Mouse (Mus musculus) layer of hippocampus, adult 8-10 months (tissue): ENCODE measurements at regions not wholly inside any gene's neighbourhood (a gene's known extent, or its start where the extent isn't known, plus 50 kb on each side); places are given as distances from the start of the nearest gene placed in this dataset.
A peak's percentile ranks its signal among the peaks of the same experiment; 100 is the strongest.
"Not testable (repeated sequence)": the region's sequence is repeated elsewhere in the genome, so short reads cannot be mapped to it uniquely, and the experiment has no call there.

Experiments used
- DNase-seq, 2 experiments: peaks; one replicate each; pipeline ENCODE4 v3.0.0; 2022; ENCODE audit warnings: low spot score in 2 of 2

GRCm38 (mm10) chr5:148662281-148662741 is 109.7 kb upstream of the Ubl3 start:
- DNase-seq = peak; percentile 8 to 16

GRCm38 (mm10) chr5:148661120-148661519 is 108.5 kb upstream of the Ubl3 start:
- DNase-seq = no peak

- no peak for DNase-seq
Measured at GRCm38 (mm10) chr5:148657936-148658640, 105.5 kb upstream of the Ubl3 start.

GRCm38 (mm10) chr5:148652525-148653243 is 100.1 kb upstream of the Ubl3 start:
- no peak for DNase-seq

GRCm38 (mm10) chr5:148651736-148652135 is 99.1 kb upstream of the Ubl3 start:
- DNase-seq = no peak

- not testable (repeated sequence) for DNase-seq
Measured at GRCm38 (mm10) chr5:148649573-148649972, 97.0 kb upstream of the Ubl3 start.

GRCm38 (mm10) chr5:148649123-148649522 is 96.5 kb upstream of the Ubl3 start:
- no peak for DNase-seq

- DNase-seq = no peak
Measured at GRCm38 (mm10) chr5:148647644-148648043, 95.1 kb upstream of the Ubl3 start.

- DNase-seq = no peak
Measured at GRCm38 (mm10) chr5:148645772-148646171, 93.2 kb upstream of the Ubl3 start.

- no peak for DNase-seq
Measured at GRCm38 (mm10) chr5:148645191-148645681, 92.6 kb upstream of the Ubl3 start.

GRCm38 (mm10) chr5:148644345-148644744 is 91.8 kb upstream of the Ubl3 start:
- DNase-seq = no peak

GRCm38 (mm10) chr5:148641652-148642395 is 89.2 kb upstream of the Ubl3 start:
- no peak for DNase-seq

GRCm38 (mm10) chr5:148640523-148640922 is 87.9 kb upstream of the Ubl3 start:
- no peak for DNase-seq

- DNase-seq = peak in 1 of 2 experiments; percentile 36
Measured at GRCm38 (mm10) chr5:148634919-148635356, 82.3 kb upstream of the Ubl3 start.

- no peak for DNase-seq
Measured at GRCm38 (mm10) chr5:148633999-148634398, 81.4 kb upstream of the Ubl3 start.

- no peak for DNase-seq
Measured at GRCm38 (mm10) chr5:148633331-148633730, 80.7 kb upstream of the Ubl3 start.

- no peak for DNase-seq
Measured at GRCm38 (mm10) chr5:148632516-148633170, 80.1 kb upstream of the Ubl3 start.

- DNase-seq = no peak
Measured at GRCm38 (mm10) chr5:148631566-148631965, 79.0 kb upstream of the Ubl3 start.

GRCm38 (mm10) chr5:148626014-148626413 is 73.4 kb upstream of the Ubl3 start:
- DNase-seq = no peak

GRCm38 (mm10) chr5:148624649-148625405 is 72.2 kb upstream of the Ubl3 start:
- no peak for DNase-seq
